In genomic region chr14:22817346-22818201, GRCm38 (mm10) we compare ENCODE assay signal across 8 mouse cellular contexts.
DNase-seq lines count a peak whose midpoint lies in the region; ATAC-seq and TF ChIP-seq lines count a peak whose summit lies in the region.

No protein-coding gene starts in this region.

- in situ Hi-C loops in Patski (cut with MboI; ENCODE audit: low pct_unique_long_range_greater_than_20kb), result loop anchor here (10.0 to 25.0 kb wide), 3 partner anchors 227 to 720 kb away; no protein-coding TSS in a partner anchor

- peak; percentile 75 for TF ChIP-seq CTCF in heart, adult 2 months (IDR thresholded peaks at IDR 0.05)
- TF ChIP-seq CTCF in Patski (IDR thresholded peaks at IDR 0.05), result peak; percentile 51

- H3K9ac ChIP-seq in heart, adult 2 months (ENCODE audit: low read depth, low read length), result no peak overlapping the region

- TF ChIP-seq POLR2A in heart, adult 2 months (IDR thresholded peaks at IDR 0.05; ENCODE audit: insufficient read depth, low read depth, low read length), result no peak

- peaks cover 2% of the 10 kb centered on the region; the same call in 1 of the 2 replicates for H3K36me3 ChIP-seq in heart, adult 2 months (ENCODE audit: control insufficient read depth, insufficient read depth, low read length)
- no peaks in the 10 kb centered on the region for H3K36me3 ChIP-seq in heart, embryonic 10.5 days

- H3K79me2 ChIP-seq in heart, adult 2 months (replicated peaks; ENCODE audit: control insufficient read depth, insufficient read depth, low read length), result no peaks in the 10 kb centered on the region

- H3K27me3 ChIP-seq in heart, adult 2 months (ENCODE audit: control insufficient read depth, insufficient read depth, low read length), result no peaks in the 10 kb centered on the region
- no peaks in the 10 kb centered on the region for H3K27me3 ChIP-seq in heart, embryonic 10.5 days (ENCODE audit: insufficient read depth, poor library complexity, severe bottlenecking)
- H3K27me3 ChIP-seq in Patski, result no peaks in the 10 kb centered on the region

- peak overlapping the region; percentile 37; the same call in 1 of the 2 replicates for H3K27ac ChIP-seq in heart, adult 2 months
- no peak overlapping the region for H3K27ac ChIP-seq in heart, embryonic 10.5 days

- CTCF ChIA-PET in Patski (lab: Charles Lee), result interaction anchor here (1.2 kb wide), 1 partner anchor 62 kb away, joined by 3 read pairs; no protein-coding TSS in a partner anchor

- H3K4me1 ChIP-seq in heart, adult 2 months (ENCODE audit: control insufficient read depth, insufficient read depth, low read length), result peaks cover 15% of the 10 kb centered on the region
- peaks cover 8% of the 10 kb centered on the region for H3K4me1 ChIP-seq in heart, embryonic 10.5 days

- 56% methylated on average over 6 of the region's 6 CpGs for WGBS in heart, adult 2 months
- 72% methylated on average over 6 of the region's 6 CpGs for WGBS in heart, embryonic 10.5 days

- no peaks in the 10 kb centered on the region for H3K9me3 ChIP-seq in heart, embryonic 10.5 days

- H3K4me3 ChIP-seq in heart, adult 2 months, result no peak overlapping the region
- no peak overlapping the region for H3K4me3 ChIP-seq in heart, embryonic 10.5 days

- POLR2A ChIA-PET in Patski (lab: Charles Lee), result interaction anchor here (0.6 kb wide), 1 partner anchor 272 kb away, joined by 3 read pairs; no protein-coding TSS in a partner anchor

- no peak for ATAC-seq in Patski

- peak; percentile 30 to 52 for DNase-seq in heart, adult 2 months
- no peak for DNase-seq in heart, embryonic 10.5 days (ENCODE audit: low spot score)
- no peak for DNase-seq in Patski (ENCODE audit: low read depth, low spot score)
- peak; percentile 23 to 44 for DNase-seq in gastrocnemius, postnatal 4 days (ENCODE audit: low spot score in 2 of 2)
- DNase-seq in lung, postnatal 10 days, result peak; percentile 71
- DNase-seq in layer of hippocampus, adult 18-20 months (ENCODE audit: low spot score in 2 of 2), result no peak
- no peak for DNase-seq in right cerebral cortex, postnatal 10 days (ENCODE audit: low spot score in 2 of 2)
- DNase-seq in spleen, postnatal 4 days (ENCODE audit: low spot score in 2 of 2), result no peak

- intact Hi-C loops in heart, adult 2 months (cut with DNase I), result loop anchor here (10.0 kb wide), 3 partner anchors 63 to 243 kb away; no protein-coding TSS in a partner anchor

- no peak for TF ChIP-seq EP300 in heart, adult 2 months (IDR thresholded peaks at IDR 0.05; ENCODE audit: insufficient read depth, low read depth, low read length)

Comparison
In these comparisons a context has a peak if more than half of its experiments do, and no peak if none do; other contexts are left out.
1. DNase-seq: peak in heart, adult 2 months (2 of 2), gastrocnemius, postnatal 4 days (2 of 2) and lung, postnatal 10 days (single experiment); none in heart, embryonic 10.5 days (single experiment), Patski (single experiment), layer of hippocampus, adult 18-20 months (0 of 2), right cerebral cortex, postnatal 10 days (0 of 2) and spleen, postnatal 4 days (0 of 2).